Mouse (Mus musculus) hindbrain, embryonic 14.5 days (tissue): ENCODE data around the gene Spag6l. TPM values are rescaled to one million over a fixed set of nuclear protein-coding genes. Genes with fewer than 3 reads are reported as not detected.

Experiments
- polyA plus RNA-seq: library from polyadenylated mRNA; unstranded; fragments of >200 nt; fragmentation: Nextera tagmentation; extraction: Ambion mirVana; gene quantifications from 2 replicates; pipeline ENCODE4 v1.2.1, GENCODE M21; 2014

The Spag6l gene
- polyA plus RNA-seq, 1 experiment from 2014 or later, result 21.6 TPM

Other genes with a start within 250 kb of the Spag6l start
- 20.0 and 24.2 TPM in 2 replicates for gene Fgd4, start 228.9 kb downstream of the Spag6l start, polyA plus RNA-seq
- gene Olfr19, start 153.1 kb downstream of the Spag6l start, polyA plus RNA-seq, result not detected in 2 replicates
- not detected in 2 replicates for gene Igll1, start 34.5 kb upstream of the Spag6l start, polyA plus RNA-seq
- 63.5 and 77.7 TPM in 2 replicates for gene Top3b, start 41.3 kb upstream of the Spag6l start, polyA plus RNA-seq
- gene Vpreb1, start 41.4 kb upstream of the Spag6l start, polyA plus RNA-seq, result 0.80 TPM in 1 of 2 replicates, not detected in the other
- 20.3 and 22.1 TPM in 2 replicates for gene Ppm1f, start 67.0 kb upstream of the Spag6l start, polyA plus RNA-seq
- 223 and 236 TPM in 2 replicates for gene Mapk1, start 153.9 kb upstream of the Spag6l start, polyA plus RNA-seq
- 118 and 124 TPM in 2 replicates for gene Ypel1, start 240.2 kb upstream of the Spag6l start, polyA plus RNA-seq